1 mouse cellular context compared by ENCODE assay signal in the genomic region with DNA sequence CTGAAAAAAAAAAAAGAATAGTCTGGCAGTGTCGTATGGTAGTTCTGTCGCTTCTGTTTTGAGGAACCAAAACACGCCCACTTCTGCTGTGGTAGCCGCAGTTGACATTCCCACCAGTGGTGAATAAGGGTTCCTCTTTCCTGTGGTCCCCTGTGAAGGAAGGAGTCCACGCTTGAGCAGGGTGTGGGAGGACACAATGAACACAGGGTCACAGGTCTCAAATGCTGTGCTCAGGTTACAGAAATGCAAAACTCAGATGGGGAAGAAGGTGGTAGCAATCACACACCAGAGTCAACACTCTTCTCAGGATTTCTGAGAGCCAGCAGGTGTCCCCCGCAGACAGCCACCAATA.
TF ChIP-seq lines count a peak whose summit lies in the region.

No protein-coding gene starts in this region.

TF ChIP-seq in MEL, 35 proteins besides CTCF, POLR2A, EP300 and RAD21 (continued from another document):
- TF ChIP-seq ELF1 (IDR thresholded peaks at IDR 0.05; ENCODE audit: low read depth, low read length) (no peak), NELFE (IDR thresholded peaks at IDR 0.05; ENCODE audit: low read depth, low read length) (peak; percentile 40; the same call in 1 of the 2 replicates), CHD2 (IDR thresholded peaks at IDR 0.05; ENCODE audit: low read length) (no peak), POLR2AphosphoS5 (IDR thresholded peaks at IDR 0.05; ENCODE audit: borderline replicate concordance, low read depth, low read length) (no peak), UBTF (IDR thresholded peaks at IDR 0.05; ENCODE audit: borderline replicate concordance, insufficient read depth, low read depth, low read length) (no peak), ZMIZ1 (IDR thresholded peaks at IDR 0.05; ENCODE audit: low read depth, low read length) (peak; percentile 69; the same call in 1 of the 2 replicates), USF1 (IDR thresholded peaks at IDR 0.05; ENCODE audit: low read depth, low read length) (no peak), MEF2A (IDR thresholded peaks at IDR 0.05; ENCODE audit: extremely low read depth, insufficient replicate concordance, low read depth, low read length, poor library complexity, severe bottlenecking) (no peak), CHD1 (IDR thresholded peaks at IDR 0.05; ENCODE audit: low read depth, low read length) (no peak), RCOR1 (IDR thresholded peaks at IDR 0.05; ENCODE audit: low read depth, low read length) (no peak), SIN3A (IDR thresholded peaks at IDR 0.05; ENCODE audit: low read length) (peak; percentile 91), JUND (IDR thresholded peaks at IDR 0.05; ENCODE audit: low read depth, low read length) (peak; percentile 72), ETS1 (IDR thresholded peaks at IDR 0.05; ENCODE audit: low read depth, low read length) (peak; percentile 17; the same call in 1 of the 2 replicates), MXI1 (IDR thresholded peaks at IDR 0.05; ENCODE audit: low read depth, low read length) (no peak; the same call in none of the 2 replicates), ZKSCAN1 (IDR thresholded peaks at IDR 0.05; ENCODE audit: low read depth, low read length) (no peak), POLR2AphosphoS2 (IDR thresholded peaks at IDR 0.05; ENCODE audit: low read length) (no peak), TAL1 (IDR thresholded peaks at IDR 0.05; ENCODE audit: low read length) (no peak), MAFK (IDR thresholded peaks at IDR 0.05; ENCODE audit: borderline replicate concordance, low read depth, low read length) (0 out of 2 replicates have a peak, but pooled peaks have one; percentile 24), ZC3H11A (IDR thresholded peaks at IDR 0.05; ENCODE audit: low read depth, low read length) (no peak), MYC (IDR thresholded peaks at IDR 0.05; ENCODE audit: low read depth, low read length) (peak; percentile 80), E2F4 (IDR thresholded peaks at IDR 0.05; ENCODE audit: borderline replicate concordance, low read depth, low read length) (no peak), SMC3 (IDR thresholded peaks at IDR 0.05; ENCODE audit: low read depth, low read length) (no peak; the same call in 1 of the 2 replicates), ZNF384 (IDR thresholded peaks at IDR 0.05; ENCODE audit: low read depth, low read length) (peak; percentile 90)
